Comparison of ENCODE assay signal across 23 mouse cellular contexts in the genomic region with DNA sequence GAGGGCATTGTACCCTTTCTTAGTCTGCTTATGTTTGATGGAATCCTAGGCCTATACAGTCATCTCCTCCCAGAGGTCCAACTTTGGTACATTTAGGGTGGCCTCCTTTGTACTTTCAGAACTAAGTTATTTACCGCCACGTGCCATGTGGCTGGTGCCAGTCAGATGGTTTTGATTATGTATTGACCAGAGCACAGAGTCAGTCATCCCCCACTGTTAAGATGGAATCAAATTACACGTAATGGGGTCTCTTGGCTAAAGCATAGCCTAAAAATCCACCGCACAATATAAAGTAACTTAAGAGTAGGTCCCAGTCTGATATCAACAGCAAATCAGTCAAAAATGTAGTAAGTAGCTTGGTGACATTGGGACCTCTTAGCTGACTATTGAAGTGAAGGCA.
DNase-seq lines count a peak whose midpoint lies in the region; ATAC-seq lines count a peak whose summit lies in the region.
"Had no signal": no experiment of that assay in that cellular context is flagged by ENCODE, and none has a peak within 500 bp of the region (broad histone marks: within the 10 kb centered on the region; RNA-seq: fewer than 3 reads in every experiment).

No protein-coding gene starts in this region.

- H3K27me3 ChIP-seq in limb, embryonic 11.5 days (ENCODE audit: control insufficient read depth, insufficient read depth, low read length), result no peaks in the 10 kb centered on the region
- H3K27me3 ChIP-seq in midbrain, embryonic 15.5 days (replicated peaks), result no peaks in the 10 kb centered on the region
- H3K27me3 ChIP-seq: embryonic facial prominence, embryonic 13.5 days; forebrain, embryonic 12.5 days; forebrain, embryonic 15.5 days had no signal

- H3K9me3 ChIP-seq in limb, embryonic 11.5 days (ENCODE audit: control insufficient read depth, low read length), result no peaks in the 10 kb centered on the region
- H3K9me3 ChIP-seq in midbrain, embryonic 15.5 days, result no peaks in the 10 kb centered on the region
- H3K9me3 ChIP-seq: embryonic facial prominence, embryonic 13.5 days; forebrain, embryonic 12.5 days; forebrain, embryonic 15.5 days had no signal

- ATAC-seq in limb, embryonic 11.5 days (ENCODE audit: insufficient number of reproducible peaks, low FRiP score, low TSS enrichment, low read depth), result peak; percentile 66
- ATAC-seq in CD4-positive, CD25-positive, alpha-beta regulatory T cell, adult 4 months, result no peak
- no peak for ATAC-seq in activated CD4-positive, CD25-positive, alpha-beta regulatory T cell, adult 4 months
- ATAC-seq in midbrain, embryonic 15.5 days (replicated peaks), result no peak
- ATAC-seq: forebrain, embryonic 15.5 days; hindbrain, postnatal 0 days; intestine, postnatal 0 days had no signal

- H3K4me3 ChIP-seq in limb, embryonic 11.5 days (ENCODE audit: low read depth, low read length), result no peak overlapping the region
- H3K4me3 ChIP-seq in midbrain, embryonic 15.5 days, result no peak overlapping the region
- H3K4me3 ChIP-seq: embryonic facial prominence, embryonic 13.5 days; erythroblast, embryonic 14.5 days; forebrain, embryonic 12.5 days; forebrain, embryonic 15.5 days had no signal

- H3K9ac ChIP-seq in limb, embryonic 11.5 days (ENCODE audit: low read length), result no peak overlapping the region
- no peak overlapping the region for H3K9ac ChIP-seq in midbrain, embryonic 15.5 days
- H3K9ac ChIP-seq: embryonic facial prominence, embryonic 13.5 days; forebrain, embryonic 12.5 days; forebrain, embryonic 15.5 days; hindbrain, embryonic 14.5 days had no signal

- no peaks in the 10 kb centered on the region for H3K36me3 ChIP-seq in limb, embryonic 11.5 days (ENCODE audit: control insufficient read depth, insufficient read depth, low read length)
- H3K36me3 ChIP-seq in midbrain, embryonic 15.5 days (replicated peaks), result no peaks in the 10 kb centered on the region
- H3K36me3 ChIP-seq: embryonic facial prominence, embryonic 13.5 days; forebrain, embryonic 12.5 days; forebrain, embryonic 15.5 days had no signal

- H3K4me1 ChIP-seq in limb, embryonic 11.5 days (ENCODE audit: control insufficient read depth, insufficient read depth, low read length), result no peaks in the 10 kb centered on the region; the same call in 1 of the 2 replicates
- H3K4me1 ChIP-seq in midbrain, embryonic 15.5 days, result no peaks in the 10 kb centered on the region
- H3K4me1 ChIP-seq: forebrain, embryonic 12.5 days; forebrain, embryonic 15.5 days had no signal

- DNase-seq in embryo, embryonic 10.5 days (ENCODE audit: low spot score), result peak; percentile 32
- DNase-seq in embryo, embryonic 11 days, result peak; percentile 27
- DNase-seq in forelimb bud, embryonic 11.5 days (ENCODE audit: low read depth, low spot score), result peak; percentile 60
- DNase-seq in limb, embryonic 11.5 days (ENCODE audit: low spot score), result peak; percentile 36
- DNase-seq in lung, postnatal 4 days, result no peak
- DNase-seq: adrenal gland, postnatal 10 days; cerebellum, adult 11 months; cerebellum, adult 8-10 months; cerebellum, postnatal 10 days; cerebellum, postnatal 36 days; gastrocnemius, postnatal 10 days; heart, adult 11 months had no signal

- WGBS in limb, embryonic 11.5 days, result 17% methylated on average over 4 of the region's 4 CpGs
- WGBS in midbrain, embryonic 15.5 days, result 87% methylated on average over 4 of the region's 4 CpGs

- H3K4me2 ChIP-seq in limb, embryonic 11.5 days (ENCODE audit: low read depth, severe bottlenecking), result no peak overlapping the region
- no peak overlapping the region for H3K4me2 ChIP-seq in midbrain, embryonic 15.5 days
- H3K4me2 ChIP-seq: embryonic facial prominence, embryonic 13.5 days; forebrain, embryonic 12.5 days; forebrain, embryonic 15.5 days; heart, embryonic 11.5 days; hindbrain, embryonic 14.5 days had no signal

- no peak overlapping the region for H3K27ac ChIP-seq in limb, embryonic 11.5 days (replicated peaks; ENCODE audit: low read depth, low read length)
- H3K27ac ChIP-seq in midbrain, embryonic 15.5 days, result no peak overlapping the region
- H3K27ac ChIP-seq: embryonic facial prominence, embryonic 13.5 days; forebrain, embryonic 12.5 days; forebrain, embryonic 15.5 days; hindbrain, embryonic 14.5 days; hindbrain, postnatal 0 days had no signal

Comparison
In these comparisons a context has a peak if more than half of its experiments do, and no peak if none do; other contexts are left out.
1. DNase-seq: peak in embryo, embryonic 10.5 days (single experiment), embryo, embryonic 11 days (single experiment), forelimb bud, embryonic 11.5 days (single experiment) and limb, embryonic 11.5 days (single experiment); none in lung, postnatal 4 days (0 of 2).